Mouse (Mus musculus) ovary, postnatal 36 days (tissue): ENCODE measurements around the gene Yars.

ENCODE experiments used
- DNase-seq: peaks from one replicate; pipeline ENCODE4 v3.0.0; 2022; ENCODE audit warnings: low spot score, mixed read lengths

Yars gene

DNA sequence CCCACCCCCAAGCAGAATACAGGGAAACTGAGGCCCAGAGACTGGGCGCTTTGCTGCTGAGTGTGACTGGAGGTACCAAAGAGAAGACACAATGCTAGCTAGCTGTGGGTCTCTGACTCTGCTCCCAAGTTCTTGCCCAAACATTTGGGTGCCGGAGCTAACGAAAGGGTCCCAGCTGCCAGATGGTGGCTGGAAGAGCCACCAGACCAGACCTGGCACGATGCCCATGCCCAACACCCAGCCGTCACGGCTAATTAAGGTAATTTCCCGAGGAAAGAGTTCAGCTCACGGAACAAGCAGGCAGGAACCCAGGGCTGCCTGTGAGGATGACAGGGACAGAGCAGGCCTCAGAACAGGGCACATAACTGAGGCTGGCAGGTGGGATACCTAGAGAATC is 38.4 kb downstream of the Yars start:
- no peak for DNase-seq

DNA sequence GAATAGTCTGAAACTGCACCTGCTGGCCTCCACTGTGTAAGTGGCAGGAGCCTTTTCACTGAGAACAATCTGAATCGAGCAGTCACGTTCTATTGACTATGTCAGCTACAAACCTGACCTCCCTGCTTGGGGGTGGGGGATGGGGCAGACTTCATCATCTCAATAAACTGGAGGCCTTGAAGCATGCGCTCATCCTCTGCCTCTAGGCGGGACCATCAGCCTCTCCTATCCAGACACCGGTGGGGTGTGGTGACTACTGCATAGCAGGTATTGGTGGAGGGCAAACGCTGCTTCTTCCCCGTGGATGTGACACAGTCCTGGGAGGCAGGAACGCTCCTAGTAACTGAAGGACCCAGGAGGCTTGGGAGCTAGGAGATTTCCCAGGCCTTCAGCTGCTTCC is 41.4 kb downstream of the Yars start:
- DNase-seq: no peak

DNA sequence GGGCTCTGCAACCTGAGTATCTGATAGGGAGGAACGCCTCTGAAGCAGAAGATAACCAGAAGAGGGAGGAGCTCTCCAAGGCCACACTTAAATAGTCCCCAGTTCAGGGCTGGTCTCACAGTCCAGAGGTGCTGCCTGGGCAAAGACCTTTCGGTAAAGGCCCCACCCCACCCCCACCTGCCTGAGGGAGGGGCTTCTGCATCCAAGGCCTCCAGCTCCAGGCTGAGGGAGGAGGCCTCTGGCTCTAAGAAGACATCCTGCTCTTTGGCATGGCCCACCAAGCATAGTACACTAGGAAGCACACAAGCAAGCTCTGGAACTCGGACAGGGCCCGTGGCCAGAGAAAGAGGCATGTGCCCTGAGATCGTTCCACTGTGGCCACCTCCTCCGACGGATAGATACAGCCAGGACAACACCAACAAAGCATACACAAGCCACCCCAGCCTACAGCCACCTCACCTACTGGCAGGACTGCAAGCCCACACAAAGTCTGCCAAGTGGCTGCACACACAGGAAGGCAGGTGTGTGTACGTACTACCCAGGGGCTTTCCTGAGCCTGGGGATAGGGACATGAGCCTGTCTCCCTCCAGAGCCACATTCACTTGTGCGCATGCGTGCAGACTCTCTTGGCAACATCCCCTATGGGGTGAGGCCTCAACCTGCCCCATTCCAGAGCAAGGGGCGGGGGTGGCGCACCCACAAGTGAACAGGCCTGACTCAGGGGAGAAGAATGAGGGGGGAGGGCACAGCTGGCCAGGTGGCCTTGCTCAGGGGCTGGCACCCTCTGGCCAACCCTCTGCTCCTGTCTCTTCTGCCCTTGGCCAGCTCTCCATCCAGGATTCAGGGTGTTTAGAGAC is 42.3 kb downstream of the Yars start:
- peak; percentile 56 for DNase-seq

DNA sequence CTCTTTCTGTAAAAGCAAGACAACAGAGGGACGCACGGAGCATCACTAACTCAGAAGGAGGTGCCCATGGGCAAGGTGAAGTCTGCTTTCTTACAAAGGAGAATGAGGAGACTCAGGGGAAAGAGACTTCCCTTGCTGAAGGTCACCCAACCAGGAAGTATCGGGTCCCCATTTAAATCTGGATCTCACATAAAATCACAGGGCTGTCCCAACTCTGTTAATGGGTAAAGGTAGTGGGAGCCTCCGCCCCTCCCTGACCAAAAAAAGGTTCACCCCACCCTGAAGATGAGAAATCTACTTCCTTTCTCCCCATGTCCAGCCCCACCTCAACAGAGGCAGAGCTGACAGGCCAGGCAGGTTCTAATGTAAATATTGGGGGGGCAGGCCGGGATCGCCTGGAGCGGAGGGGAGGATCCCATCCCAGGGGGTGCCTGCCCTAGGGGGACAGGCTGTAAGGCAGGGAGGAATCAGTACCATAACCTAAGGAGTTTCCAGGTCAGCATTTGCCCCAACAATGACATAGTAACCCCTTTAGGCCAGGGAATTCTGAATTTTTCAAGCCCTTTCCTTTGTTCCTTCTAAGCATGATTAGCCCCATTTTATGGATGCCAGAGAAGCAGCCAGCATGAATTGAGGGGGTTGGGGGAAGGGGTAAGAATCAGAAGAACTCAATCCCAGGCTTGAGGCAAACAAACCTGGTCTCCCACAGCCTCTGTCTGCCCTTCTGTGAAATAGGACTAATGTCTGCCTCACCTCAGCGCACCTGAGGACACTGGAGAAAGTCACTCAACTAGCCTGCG is 43.2 kb downstream of the Yars start:
- DNase-seq: no peak

DNA sequence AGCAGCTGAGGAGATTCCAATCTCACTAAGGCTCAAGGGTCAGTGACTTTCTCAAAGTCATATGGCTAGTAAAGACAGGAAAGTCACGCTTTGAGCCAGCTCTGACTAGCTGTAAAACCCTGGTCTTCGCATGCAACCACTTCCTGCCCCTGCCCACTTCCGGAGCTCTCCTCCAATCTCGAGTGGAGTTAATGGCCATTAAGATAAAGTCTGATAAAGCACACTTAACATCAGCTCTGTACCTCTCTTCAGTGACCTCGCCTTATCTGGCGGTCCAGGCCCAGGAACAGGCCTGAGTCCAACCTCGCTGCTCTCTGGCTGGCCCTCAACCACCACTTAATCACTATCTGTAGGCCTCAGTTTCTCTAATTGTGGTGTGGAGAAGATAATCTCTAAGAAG is 44.9 kb downstream of the Yars start:
- DNase-seq: no peak

DNA sequence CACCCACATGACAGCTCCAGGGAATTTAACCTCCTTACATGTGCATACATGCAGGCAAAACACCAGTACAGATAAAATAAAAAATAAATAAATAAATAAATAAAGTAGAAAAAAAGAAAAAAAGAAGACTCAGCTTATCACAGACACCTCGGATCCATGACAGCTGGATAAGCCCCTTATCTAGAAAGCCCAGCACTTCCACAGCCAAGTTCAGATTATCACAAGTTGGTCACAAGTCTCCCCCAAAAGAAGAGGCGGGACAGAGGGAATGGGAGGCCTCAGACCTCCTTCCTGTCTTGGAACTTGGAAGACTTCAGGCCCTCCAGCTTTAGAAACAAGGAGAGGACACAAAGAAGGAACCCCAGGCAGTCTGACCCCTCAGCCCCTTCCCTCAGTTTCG is 45.6 kb downstream of the Yars start:
- no peak for DNase-seq

DNA sequence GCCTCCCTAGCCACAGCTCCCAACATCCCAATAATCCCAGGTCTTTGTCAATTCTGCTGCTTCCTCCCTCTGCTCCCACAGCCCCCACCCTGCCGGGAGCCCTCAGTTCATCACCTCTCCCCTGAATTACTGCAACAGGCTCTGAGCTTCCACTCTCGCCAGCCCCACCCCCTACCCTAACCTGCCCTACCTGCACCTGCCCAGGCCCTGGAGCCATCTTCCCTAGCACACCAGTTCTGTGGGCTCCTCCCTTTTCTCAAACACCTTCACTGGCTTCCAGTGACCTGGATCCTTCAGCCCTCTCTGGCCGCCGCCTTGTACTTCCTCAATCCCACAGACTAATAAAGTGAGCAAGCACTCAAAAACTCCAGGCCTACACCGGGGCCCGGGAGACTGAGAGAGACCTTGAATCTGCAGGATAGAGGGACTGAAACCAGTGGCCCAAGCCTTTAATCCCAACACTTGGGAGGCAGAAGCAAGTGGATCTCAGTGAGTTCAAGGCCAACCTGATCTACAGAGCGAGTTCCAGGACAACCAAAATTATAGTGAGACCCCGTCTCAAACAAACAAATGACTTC is 46.8 kb downstream of the Yars start:
- DNase-seq: no peak

DNA sequence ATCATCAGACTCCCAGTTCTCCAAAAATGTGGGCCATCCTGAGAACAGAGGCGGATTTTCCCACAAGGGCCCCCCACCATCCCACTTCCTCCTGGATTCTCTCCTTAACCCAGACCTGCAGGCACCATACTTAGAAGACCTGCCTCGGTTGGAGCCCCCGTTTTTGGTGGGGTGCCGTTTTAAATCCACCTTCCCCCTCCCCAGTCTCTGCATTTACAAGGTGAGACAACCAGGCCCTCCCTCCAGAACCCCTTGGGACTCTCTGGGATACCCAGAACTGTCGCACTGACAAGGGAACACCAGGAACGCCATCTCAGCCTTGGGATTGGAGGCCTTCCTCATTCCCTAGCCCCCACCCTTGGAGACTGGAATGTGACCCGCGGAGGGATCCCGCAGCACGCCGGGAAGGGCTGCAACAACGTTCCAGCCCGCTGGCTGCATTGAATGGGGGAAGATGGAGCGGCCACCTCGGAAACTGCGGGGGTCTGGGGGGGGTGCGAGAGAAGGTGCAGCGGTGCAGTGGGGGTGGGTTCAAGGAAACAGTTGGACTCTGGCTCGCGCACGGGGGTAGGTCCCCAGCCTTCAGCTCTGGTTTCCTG is 48.4 kb downstream of the Yars start:
- DNase-seq: no peak

DNA sequence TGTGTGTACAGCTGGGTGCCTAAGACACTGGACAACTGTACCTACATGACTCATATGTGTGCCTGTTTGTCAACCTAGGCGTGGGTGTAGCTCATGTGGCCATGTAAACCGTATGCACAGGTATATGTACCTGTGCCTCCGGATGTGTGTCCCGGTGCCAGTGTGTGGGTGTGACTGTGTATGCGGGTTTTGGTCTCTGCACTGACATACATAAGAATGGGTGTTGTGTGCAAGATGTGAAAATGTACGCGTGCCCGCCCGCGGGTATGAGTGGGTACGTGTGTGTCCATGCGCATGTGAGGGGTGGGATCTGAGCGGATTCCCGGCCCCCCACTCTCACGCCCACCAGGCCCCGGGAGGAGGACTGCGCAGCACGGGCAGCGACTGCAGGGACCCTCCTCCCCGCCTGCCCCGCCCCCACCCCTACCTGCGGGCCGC is 49.0 kb downstream of the Yars start:
- DNase-seq: no peak

DNA sequence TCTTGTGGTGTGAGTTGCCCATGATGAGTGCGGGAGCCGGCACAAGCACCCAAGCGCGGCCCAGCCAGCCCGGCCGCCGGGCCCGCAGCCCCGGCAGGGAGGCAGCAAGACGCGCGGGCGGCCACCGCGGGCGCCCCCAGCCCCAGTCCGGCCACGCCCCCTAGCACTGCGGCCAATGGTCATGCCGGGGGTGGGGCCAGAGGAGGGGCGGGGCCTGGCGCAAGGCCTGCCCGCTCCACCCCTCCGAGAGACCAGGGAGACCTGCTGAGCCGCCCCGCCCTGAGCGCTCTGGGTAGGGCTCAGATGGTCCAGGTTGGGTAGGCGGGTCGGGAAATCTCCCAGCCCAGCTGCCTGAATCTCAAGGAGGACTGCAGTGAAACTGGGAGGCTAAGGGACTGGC is 49.5 kb downstream of the Yars start:
- DNase-seq: peak; percentile 83

DNA sequence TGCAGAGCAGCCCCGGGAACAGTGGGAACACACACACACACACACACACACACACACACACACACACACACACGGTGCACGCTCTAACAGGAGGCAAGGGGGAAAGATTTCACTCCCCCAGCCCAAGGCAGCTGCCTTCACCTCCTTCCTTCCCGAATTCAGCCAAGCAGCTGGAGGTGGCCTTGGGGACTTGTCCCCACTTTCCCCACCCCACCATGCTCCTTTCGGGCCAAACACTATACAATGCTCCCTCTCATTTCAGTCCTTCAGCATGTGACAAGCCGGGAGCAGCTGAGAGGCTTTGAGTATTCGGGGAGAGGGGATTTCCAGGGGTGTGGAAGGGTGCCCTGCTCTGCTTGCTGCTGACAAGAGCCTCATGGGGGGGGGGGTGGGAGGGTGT is 52.3 kb downstream of the Yars start:
- DNase-seq: no peak

DNA sequence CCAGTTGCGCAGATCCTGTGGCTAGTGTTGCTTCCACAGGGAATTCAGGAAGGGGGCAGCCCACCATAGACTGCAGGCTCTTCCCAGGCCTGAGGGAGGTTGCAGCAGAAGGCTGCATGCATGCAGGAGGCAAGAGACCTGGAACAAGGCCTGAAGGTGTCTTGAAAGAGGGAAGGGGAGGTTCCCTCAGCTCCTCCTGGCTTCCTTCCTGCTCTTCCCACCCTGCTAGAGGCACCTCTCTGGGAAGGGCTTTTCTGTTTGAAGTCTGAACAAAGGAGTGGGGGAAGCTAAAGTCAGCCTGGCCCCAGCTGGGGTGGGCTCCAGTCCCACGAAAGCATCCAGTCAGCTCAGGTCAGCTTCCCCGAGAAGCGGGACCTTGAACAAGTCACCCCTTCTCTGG is 52.8 kb downstream of the Yars start:
- no peak for DNase-seq

DNA sequence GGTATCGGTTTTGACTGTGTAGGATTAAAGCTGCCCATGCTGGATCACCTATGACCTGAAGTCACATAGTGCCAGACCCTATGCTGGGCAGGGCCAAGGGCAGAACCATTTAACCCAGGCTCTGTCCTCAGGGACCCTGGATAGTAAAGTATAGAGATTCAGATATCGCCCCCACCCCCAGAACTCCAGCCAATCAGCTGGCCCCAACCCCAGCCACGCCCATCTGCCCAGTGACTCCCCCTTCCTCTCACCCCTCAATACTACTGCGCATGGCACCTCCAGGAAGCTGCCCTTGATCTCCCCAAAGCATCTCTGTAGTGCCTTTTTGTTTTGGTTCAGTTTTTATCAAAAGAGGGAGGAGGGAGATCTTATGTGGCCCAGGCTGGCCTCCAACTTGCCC is 53.2 kb downstream of the Yars start:
- no peak for DNase-seq

DNA sequence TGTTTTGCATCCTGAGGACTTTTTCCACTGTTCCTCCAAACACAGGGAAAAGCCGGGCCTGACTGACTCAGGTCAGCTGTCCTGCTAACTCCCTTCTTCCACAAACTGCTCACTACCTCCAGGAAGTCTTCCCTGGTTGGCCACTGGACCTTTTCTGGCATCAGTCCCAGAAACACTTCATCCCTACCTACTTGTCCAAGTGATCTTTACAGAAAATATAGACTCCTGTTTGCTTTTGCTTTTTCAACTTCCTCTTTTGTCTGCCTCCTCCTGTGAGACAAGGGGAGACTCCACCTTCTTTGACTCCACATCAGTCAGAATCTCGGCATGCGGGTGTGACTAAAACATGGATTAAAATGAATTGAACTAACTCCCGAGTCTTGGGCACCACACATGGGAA is 55.2 kb downstream of the Yars start:
- no peak for DNase-seq

DNA sequence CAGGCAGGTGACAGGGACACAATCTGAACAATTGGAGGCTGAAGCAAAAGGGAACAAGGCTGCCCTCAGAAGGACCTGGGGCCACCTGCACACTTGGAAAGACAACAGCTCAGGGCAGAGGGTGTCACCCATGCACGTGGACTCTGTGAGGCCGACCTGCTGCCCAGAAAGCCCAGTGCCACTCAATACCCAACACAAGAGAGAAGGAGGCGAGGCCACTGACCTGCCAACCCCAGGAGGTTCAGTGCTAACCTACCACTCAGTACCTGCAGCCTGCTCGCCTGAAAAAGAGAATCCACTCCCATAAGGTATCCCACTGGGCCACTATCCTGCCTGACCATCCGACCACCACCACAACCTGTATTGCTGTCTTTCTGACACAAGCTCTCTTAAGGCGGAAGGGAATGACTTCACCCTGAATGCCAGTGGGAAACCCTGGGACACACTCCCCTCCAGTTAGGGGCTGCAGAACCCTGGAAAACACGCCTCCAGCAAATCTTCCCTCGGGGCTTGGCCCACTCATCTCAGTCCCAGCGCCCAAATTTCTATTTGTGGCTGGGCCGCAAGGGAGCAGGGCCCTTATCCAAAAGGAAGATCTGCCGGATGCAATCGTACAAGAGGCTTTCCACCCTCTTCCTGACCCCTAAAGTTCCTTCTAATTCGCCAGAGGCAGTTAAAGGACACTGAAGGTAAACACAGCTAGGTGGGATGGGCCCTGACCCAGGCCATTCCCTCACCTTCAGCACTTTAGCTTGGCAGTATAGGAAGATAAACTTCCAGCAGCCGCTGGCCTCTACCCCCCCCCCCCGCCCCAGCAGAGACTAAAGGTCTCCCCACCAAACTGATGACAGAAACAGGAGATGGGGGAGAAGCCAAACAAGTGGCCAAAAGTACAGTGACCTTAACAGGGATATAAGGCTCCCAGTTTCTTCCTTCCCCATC is 57.1 kb downstream of the Yars start:
- no peak for DNase-seq

DNA sequence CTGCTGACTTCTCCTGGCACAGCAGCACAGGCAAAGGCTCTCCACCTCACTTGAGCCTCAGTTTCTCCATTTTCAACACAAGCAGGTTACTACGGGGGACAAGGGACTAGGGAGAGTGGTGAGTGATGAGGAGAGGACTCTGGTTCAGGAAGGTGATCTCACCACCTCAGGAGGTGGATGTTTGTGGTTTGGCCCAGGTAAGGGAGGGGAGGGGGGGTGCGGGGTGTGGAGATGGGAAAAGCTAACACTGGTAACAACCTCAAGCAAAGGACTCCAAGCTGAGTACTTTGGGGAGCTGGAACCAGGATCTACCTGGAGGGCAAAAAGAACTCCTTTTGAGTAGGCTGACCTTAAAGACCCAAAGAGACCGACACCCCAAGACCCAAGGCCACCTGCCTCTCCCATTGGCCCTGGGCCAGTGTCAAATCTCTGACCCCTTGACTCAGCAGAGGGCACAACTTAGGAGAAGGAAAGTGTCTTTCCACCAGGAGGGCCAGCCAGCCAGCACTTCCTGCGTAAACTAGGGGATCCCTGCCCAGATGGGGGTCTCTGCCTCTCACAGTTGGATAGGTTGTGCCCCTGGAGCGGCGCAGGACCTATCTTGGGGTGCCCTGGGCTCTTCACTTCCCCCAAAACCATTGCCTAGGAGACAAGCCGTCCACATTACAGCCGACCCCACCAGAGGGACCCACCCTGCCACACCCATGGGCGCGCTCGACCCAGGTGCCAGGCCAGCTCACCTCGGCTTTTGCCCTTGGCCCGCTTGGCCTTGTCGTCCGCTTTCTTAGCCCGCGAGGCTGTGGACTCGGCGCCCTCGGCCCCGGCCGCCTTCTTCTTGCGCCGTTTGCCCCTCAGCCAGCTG is 58.1 kb downstream of the Yars start:
- no peak for DNase-seq

DNA sequence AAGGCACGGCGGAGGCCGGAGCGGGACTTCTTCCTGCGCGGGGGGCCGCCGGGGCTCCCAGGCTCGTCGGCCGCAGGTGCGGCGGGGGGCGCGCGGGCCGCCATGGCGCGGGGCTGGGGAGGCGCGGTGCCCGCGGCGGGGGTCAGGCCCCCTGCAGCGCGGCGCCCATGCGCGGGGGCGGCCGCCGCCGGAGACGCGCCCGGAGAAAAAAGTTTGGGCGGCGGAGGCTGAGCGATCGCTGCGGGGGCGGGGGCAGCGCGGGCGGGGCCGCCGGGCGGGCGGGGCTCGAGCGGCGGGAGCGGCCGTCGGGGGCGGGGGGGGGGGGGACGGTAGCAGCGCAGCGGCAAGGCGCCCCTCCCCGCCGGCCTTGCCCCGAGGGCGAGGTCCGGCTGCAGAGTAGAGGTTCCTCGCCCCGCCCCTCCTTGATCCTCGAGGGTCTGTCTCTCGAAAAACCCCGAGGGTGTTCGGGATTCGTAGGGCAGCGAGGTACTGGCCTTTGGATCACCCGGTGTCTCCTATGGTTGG is 58.7 kb downstream of the Yars start:
- DNase-seq: no peak

DNA sequence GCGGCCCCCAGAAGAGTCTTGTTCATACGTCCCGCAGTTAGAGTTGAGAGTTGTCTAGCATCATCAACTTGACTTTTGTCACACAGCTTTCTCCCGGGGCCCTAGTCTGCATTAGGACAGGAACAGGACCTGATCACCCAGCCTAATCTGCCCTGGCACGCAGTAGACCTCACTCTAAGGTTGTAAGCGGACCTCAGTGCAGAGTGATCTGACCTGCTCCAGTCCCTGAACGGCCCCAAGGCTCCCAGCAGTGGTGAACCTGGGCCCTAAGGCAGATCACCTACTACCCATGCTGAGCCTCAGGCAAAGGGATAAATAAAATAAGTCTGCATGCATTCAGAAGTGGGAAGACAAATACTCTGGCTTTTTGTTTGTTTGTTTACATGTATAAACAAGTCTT is 59.7 kb downstream of the Yars start:
- no peak for DNase-seq

DNA sequence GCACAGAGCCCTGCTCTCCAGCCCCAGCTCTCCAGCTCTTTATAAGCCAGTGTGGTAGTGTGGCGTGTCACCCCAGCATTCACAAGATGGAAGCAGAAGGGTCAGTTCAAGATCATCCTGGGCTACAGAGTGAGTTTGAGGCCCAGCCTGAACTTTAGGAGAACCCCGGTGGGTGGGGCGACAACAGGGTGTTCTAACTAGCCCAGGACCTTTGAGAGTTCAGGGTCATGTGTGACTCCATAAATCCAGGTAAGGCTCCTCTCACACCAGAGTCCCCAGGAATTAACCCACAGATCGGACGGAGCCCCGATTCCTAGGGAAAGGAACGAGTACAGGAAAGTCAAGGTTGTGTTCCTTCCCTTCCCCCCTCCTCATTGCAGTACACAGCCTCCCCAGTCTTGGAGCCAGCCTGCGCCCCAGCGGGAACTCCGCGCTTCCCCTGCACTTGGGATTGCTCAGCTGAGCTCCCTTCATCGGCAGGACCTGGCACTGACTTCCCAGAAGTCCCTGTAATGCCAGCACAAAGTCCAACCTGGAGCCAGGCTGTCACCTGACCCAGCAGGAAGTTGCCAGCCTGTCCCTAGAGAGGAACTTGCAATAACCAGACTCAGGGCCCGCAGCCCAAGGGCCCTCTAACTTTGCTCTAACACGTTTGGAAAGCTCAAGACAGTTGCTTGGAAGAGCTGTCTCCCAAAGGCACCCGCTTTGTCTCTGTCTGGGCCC is 61.4 kb downstream of the Yars start:
- DNase-seq: no peak
